Mouse (Mus musculus): ENCODE results near the gene Med27. TPM values are rescaled to one million over a fixed set of nuclear protein-coding genes. Genes with fewer than 3 reads are reported as not detected.

Med27 gene
- 38.8 and 42.4 TPM in 2 replicates for polyA plus RNA-seq (2015; fragmentation: Nextera tagmentation; extraction: Ambion mirVana)

- no peaks in the 10 kb centered on the region for H3K27me3 ChIP-seq (replicated peaks)
- WGBS, result under 1% methylated on average over 41 of the region's 41 CpGs
These were observed at the start of gene Med27 for GRCm38 (mm10) chr2:29346629-29347271. TSS of gene Med27 (plus strand) at chr2:29346819.

GRCm38 (mm10) chr2:29309966-29310365, 36.7 kb upstream of the Med27 start:
- Histone ChIP-seq H3K9ac (no peak overlapping the region), H3K27me3 (replicated peaks) (no peaks in the 10 kb centered on the region), H3K27ac (no peak overlapping the region), H3K9me3 (no peaks in the 10 kb centered on the region), H3K36me3 (no peaks in the 10 kb centered on the region), H3K4me1 (replicated peaks) (no peaks in the 10 kb centered on the region), H3K4me3 (replicated peaks) (no peak overlapping the region), H3K4me2 (replicated peaks) (no peak overlapping the region)
- no peak for ATAC-seq
- WGBS, result 41% methylated on average over 7 of the region's 7 CpGs

More at GRCm38 (mm10) chr2:29346629-29347271, at the start of gene Med27:
- 0 out of 2 replicates have a peak, but pooled peaks cover 7% of the 10 kb centered on the region for H3K4me1 ChIP-seq (replicated peaks)
- H3K36me3 ChIP-seq, result no peaks in the 10 kb centered on the region
- H3K27ac ChIP-seq, result no peak within 1 kb of the TSS
- ATAC-seq, result peak; percentile 96
- H3K9me3 ChIP-seq, result no peaks in the 10 kb centered on the region
- H3K4me3 ChIP-seq (replicated peaks), result peak within 1 kb of the TSS; percentile 81
- H3K4me2 ChIP-seq (replicated peaks), result peak within 1 kb of the TSS; percentile 79
- H3K9ac ChIP-seq, result peak within 1 kb of the TSS; percentile 67

GRCm38 (mm10) chr2:29312058-29312457, 34.6 kb upstream of the Med27 start:
- no peaks in the 10 kb centered on the region for H3K36me3 ChIP-seq
- H3K4me2 ChIP-seq (replicated peaks), result no peak overlapping the region
- no peaks in the 10 kb centered on the region for H3K4me1 ChIP-seq (replicated peaks)
- H3K27ac ChIP-seq, result no peak overlapping the region
- no peak for ATAC-seq
- 82% methylated on average over 5 of the region's 5 CpGs for WGBS
- no peaks in the 10 kb centered on the region for H3K9me3 ChIP-seq
- no peak overlapping the region for H3K4me3 ChIP-seq (replicated peaks)
- no peak overlapping the region for H3K9ac ChIP-seq
- H3K27me3 ChIP-seq (replicated peaks), result no peaks in the 10 kb centered on the region

GRCm38 (mm10) chr2:29317906-29318470, 28.6 kb upstream of the Med27 start:
- Histone ChIP-seq H3K27ac (no peak overlapping the region), H3K4me1 (replicated peaks) (no peaks in the 10 kb centered on the region), H3K4me3 (replicated peaks) (no peak overlapping the region), H3K27me3 (replicated peaks) (no peaks in the 10 kb centered on the region), H3K9ac (no peak overlapping the region), H3K9me3 (no peaks in the 10 kb centered on the region), H3K36me3 (no peaks in the 10 kb centered on the region), H3K4me2 (replicated peaks) (no peak overlapping the region)
- no peak for ATAC-seq
- WGBS, result 72% methylated on average over 4 of the region's 4 CpGs

- Histone ChIP-seq H3K4me1 (replicated peaks) (no peaks in the 10 kb centered on the region), H3K9me3 (no peaks in the 10 kb centered on the region), H3K9ac (no peak overlapping the region), H3K27me3 (replicated peaks) (no peaks in the 10 kb centered on the region), H3K4me2 (replicated peaks) (no peak overlapping the region), H3K4me3 (replicated peaks) (no peak overlapping the region), H3K27ac (no peak overlapping the region), H3K36me3 (no peaks in the 10 kb centered on the region)
- 86% methylated on average over 3 of the region's 3 CpGs for WGBS
- no peak for ATAC-seq
These were observed 28.0 kb upstream of the Med27 start for GRCm38 (mm10) chr2:29318596-29318995.

GRCm38 (mm10) chr2:29320229-29320751, 26.3 kb upstream of the Med27 start:
- H3K36me3 ChIP-seq, result no peaks in the 10 kb centered on the region
- no peaks in the 10 kb centered on the region for H3K4me1 ChIP-seq (replicated peaks)
- no peak overlapping the region for H3K27ac ChIP-seq
- 59% methylated on average over 11 of the region's 11 CpGs for WGBS
- no peak overlapping the region for H3K4me3 ChIP-seq (replicated peaks)
- H3K4me2 ChIP-seq (replicated peaks), result no peak overlapping the region
- H3K27me3 ChIP-seq (replicated peaks), result no peaks in the 10 kb centered on the region
- no peaks in the 10 kb centered on the region for H3K9me3 ChIP-seq
- no peak for ATAC-seq
- no peak overlapping the region for H3K9ac ChIP-seq

GRCm38 (mm10) chr2:29320780-29321179, 25.8 kb upstream of the Med27 start:
- no peaks in the 10 kb centered on the region for H3K4me1 ChIP-seq (replicated peaks)
- no peak overlapping the region for H3K27ac ChIP-seq
- ATAC-seq, result no peak
- H3K4me3 ChIP-seq (replicated peaks), result no peak overlapping the region
- H3K9me3 ChIP-seq, result no peaks in the 10 kb centered on the region
- no peak overlapping the region for H3K9ac ChIP-seq
- no peaks in the 10 kb centered on the region for H3K36me3 ChIP-seq
- no peak overlapping the region for H3K4me2 ChIP-seq (replicated peaks)
- H3K27me3 ChIP-seq (replicated peaks), result no peaks in the 10 kb centered on the region
- 72% methylated on average over 6 of the region's 6 CpGs for WGBS

- Histone ChIP-seq H3K27me3 (replicated peaks) (no peaks in the 10 kb centered on the region), H3K9ac (no peak overlapping the region), H3K4me2 (replicated peaks) (no peak overlapping the region), H3K4me1 (replicated peaks) (no peaks in the 10 kb centered on the region), H3K27ac (no peak overlapping the region), H3K36me3 (no peaks in the 10 kb centered on the region), H3K4me3 (replicated peaks) (no peak overlapping the region), H3K9me3 (no peaks in the 10 kb centered on the region)
- WGBS, result 81% methylated on average over 2 of the region's 2 CpGs
- ATAC-seq, result no peak
These were observed 22.2 kb upstream of the Med27 start for GRCm38 (mm10) chr2:29324456-29324855.

GRCm38 (mm10) chr2:29330471-29330870, 16.1 kb upstream of the Med27 start:
- Histone ChIP-seq H3K27ac (no peak overlapping the region), H3K27me3 (replicated peaks) (no peaks in the 10 kb centered on the region), H3K4me2 (replicated peaks) (no peak overlapping the region), H3K4me3 (replicated peaks) (no peak overlapping the region), H3K36me3 (no peaks in the 10 kb centered on the region), H3K9ac (no peak overlapping the region), H3K9me3 (no peaks in the 10 kb centered on the region), H3K4me1 (replicated peaks) (no peaks in the 10 kb centered on the region)
- ATAC-seq, result no peak
- WGBS, result 85% methylated on average over 1 of the region's 1 CpGs

- Histone ChIP-seq H3K27me3 (replicated peaks) (no peaks in the 10 kb centered on the region), H3K4me2 (replicated peaks) (no peak overlapping the region), H3K4me1 (replicated peaks) (no peaks in the 10 kb centered on the region), H3K27ac (no peak overlapping the region), H3K4me3 (replicated peaks) (no peak overlapping the region), H3K9me3 (no peaks in the 10 kb centered on the region), H3K9ac (no peak overlapping the region), H3K36me3 (no peaks in the 10 kb centered on the region)
- 70% methylated on average over 1 of the region's 1 CpGs for WGBS
- ATAC-seq, result peak; percentile 94
These were observed 8.2 kb upstream of the Med27 start for GRCm38 (mm10) chr2:29338396-29338795.

- no peaks in the 10 kb centered on the region for H3K27me3 ChIP-seq (replicated peaks)
- H3K4me1 ChIP-seq (replicated peaks), result no peaks in the 10 kb centered on the region
- no peak for ATAC-seq
- no peaks in the 10 kb centered on the region for H3K9me3 ChIP-seq
- 54% methylated on average over 9 of the region's 9 CpGs for WGBS
- H3K27ac ChIP-seq, result no peak overlapping the region
- no peak overlapping the region for H3K4me2 ChIP-seq (replicated peaks)
- H3K4me3 ChIP-seq (replicated peaks), result no peak overlapping the region
- H3K9ac ChIP-seq, result no peak overlapping the region
- no peaks in the 10 kb centered on the region for H3K36me3 ChIP-seq
These were observed 12.2 kb downstream of the Med27 start for GRCm38 (mm10) chr2:29358696-29359375.

GRCm38 (mm10) chr2:29360956-29361355, 14.3 kb downstream of the Med27 start:
- Histone ChIP-seq H3K4me3 (replicated peaks) (no peak overlapping the region), H3K4me2 (replicated peaks) (no peak overlapping the region), H3K27ac (no peak overlapping the region), H3K9ac (no peak overlapping the region), H3K4me1 (replicated peaks) (no peaks in the 10 kb centered on the region), H3K27me3 (replicated peaks) (no peaks in the 10 kb centered on the region), H3K36me3 (no peaks in the 10 kb centered on the region), H3K9me3 (no peaks in the 10 kb centered on the region)
- no peak for ATAC-seq
- 71% methylated on average over 3 of the region's 3 CpGs for WGBS

All from intestine, embryonic 15.5 days (tissue).